ENCODE assay signal across 21 mouse cellular contexts in the genomic region with DNA sequence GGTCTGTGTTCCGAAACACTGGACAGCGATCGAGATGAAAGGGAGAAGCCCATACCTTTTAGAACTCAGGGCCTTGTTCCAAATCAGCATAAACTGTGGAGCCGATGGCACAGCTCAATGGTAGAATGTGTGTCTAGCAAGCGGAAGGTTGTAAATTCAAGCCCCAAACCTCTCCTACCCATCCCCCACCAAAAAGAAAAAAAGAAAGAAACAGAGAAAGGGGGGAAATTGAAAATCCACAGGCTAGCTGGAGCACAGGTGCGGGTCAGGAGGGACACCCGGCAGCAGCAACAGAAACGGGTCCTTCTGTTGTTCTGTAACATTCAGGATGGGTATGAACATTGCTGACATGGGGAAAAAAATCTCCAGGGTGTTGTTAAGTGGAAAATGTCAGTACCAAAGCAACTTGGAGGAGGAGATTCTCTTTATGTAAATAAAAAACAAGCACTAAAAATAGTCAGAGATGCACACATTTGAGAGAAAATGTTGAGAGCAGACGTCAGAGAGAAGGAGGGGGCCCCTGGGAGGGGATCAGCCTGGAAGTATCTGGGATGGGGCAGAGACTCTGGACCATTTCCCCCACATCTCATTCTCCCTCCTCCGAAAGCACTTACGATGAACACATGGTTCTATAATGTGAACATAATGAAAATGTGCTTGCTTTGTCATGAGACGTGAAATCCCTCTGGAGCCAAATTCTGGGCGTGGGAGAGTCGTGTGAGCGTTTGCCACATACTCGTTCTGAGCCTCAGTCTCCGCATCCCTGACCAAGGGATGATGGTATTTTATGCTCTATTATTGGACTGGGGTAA.
A peak's percentile ranks its signal among the peaks of the same experiment; 100 is the strongest.
DNase-seq lines count a peak whose midpoint lies in the region; ATAC-seq and TF ChIP-seq lines count a peak whose summit lies in the region.
"Had no signal": no experiment of that assay in that cellular context is flagged by ENCODE, and none has a peak within 500 bp of the region (broad histone marks: within the 10 kb centered on the region; RNA-seq: fewer than 3 reads in every experiment).

No protein-coding gene starts in this region.

- no peaks in the 10 kb centered on the region for H3K9me3 ChIP-seq in embryonic facial prominence, embryonic 15.5 days (replicated peaks)
- H3K9me3 ChIP-seq: embryonic facial prominence, embryonic 13.5 days; heart, embryonic 15.5 days had no signal

- 54% methylated on average over 17 of the region's 17 CpGs for WGBS in embryonic facial prominence, embryonic 15.5 days

- no peak overlapping the region for H3K9ac ChIP-seq in embryonic facial prominence, embryonic 15.5 days
- H3K9ac ChIP-seq: embryonic facial prominence, embryonic 13.5 days; heart, embryonic 15.5 days; liver, postnatal 0 days had no signal

- 0 out of 2 replicates have a peak overlapping the region, but pooled peaks have one; percentile 4 for H3K4me3 ChIP-seq in left cerebral cortex, adult 2 months
- no peak overlapping the region for H3K4me3 ChIP-seq in embryonic facial prominence, embryonic 15.5 days (replicated peaks)
- H3K4me3 ChIP-seq: embryonic facial prominence, embryonic 13.5 days; heart, embryonic 15.5 days; megakaryocyte, embryonic 14.5 days had no signal

- no peak for ATAC-seq in embryonic facial prominence, embryonic 15.5 days (ENCODE audit: insufficient number of reproducible peaks, low FRiP score, low TSS enrichment, low read depth)
- ATAC-seq: hindbrain, embryonic 16.5 days; liver, postnatal 0 days; midbrain, embryonic 16.5 days had no signal

- DNase-seq in left cerebral cortex, adult 2 months (ENCODE audit: extremely low spot score in 1 of 2, low spot score in 2 of 2), result peak in 1 of 2 experiments; percentile 15
- no peak for DNase-seq in left cerebral cortex, adult 11 months (ENCODE audit: low spot score)
- DNase-seq in brain, adult 2 months (ENCODE audit: low read depth, low spot score), result peak; percentile 37
- DNase-seq in right cerebral cortex, adult 2 months (ENCODE audit: low spot score in 2 of 2), result peak; percentile 27 to 35
- no peak for DNase-seq in urinary bladder, adult 18-20 months (ENCODE audit: low spot score in 2 of 2)
- DNase-seq in thymus, postnatal 0 days (ENCODE audit: low spot score), result no peak
- DNase-seq: cerebellum, adult 9-10 months; gastrocnemius, postnatal 25 days; heart, postnatal 4 days; kidney, adult 18-20 months; liver; liver, postnatal 0 days; lung, postnatal 14 days; thymus, adult 2 months had no signal

- H3K36me3 ChIP-seq in embryonic facial prominence, embryonic 15.5 days, result no peaks in the 10 kb centered on the region
- H3K36me3 ChIP-seq: embryonic facial prominence, embryonic 13.5 days; heart, embryonic 15.5 days had no signal

- H3K27ac ChIP-seq in left cerebral cortex, adult 2 months, result no peak overlapping the region
- no peak overlapping the region for H3K27ac ChIP-seq in embryonic facial prominence, embryonic 15.5 days (replicated peaks)
- H3K27ac ChIP-seq: embryonic facial prominence, embryonic 13.5 days; heart, embryonic 15.5 days; kidney, postnatal 0 days had no signal

- intact Hi-C loops in left cerebral cortex, adult 2 months (cut with DNase I), result loop anchor here (5.0 kb wide), 1 partner anchor 72 kb away; no protein-coding TSS in a partner anchor

- H3K4me2 ChIP-seq in embryonic facial prominence, embryonic 15.5 days (replicated peaks), result 0 out of 2 replicates have a peak overlapping the region, but pooled peaks have one; percentile 8
- H3K4me2 ChIP-seq: embryonic facial prominence, embryonic 13.5 days; heart, embryonic 15.5 days had no signal

- peaks cover 9% of the 10 kb centered on the region; the same call in 1 of the 2 replicates for H3K4me1 ChIP-seq in embryonic facial prominence, embryonic 15.5 days
- H3K4me1 ChIP-seq: heart, embryonic 15.5 days had no signal

- H3K27me3 ChIP-seq in embryonic facial prominence, embryonic 15.5 days, result no peaks in the 10 kb centered on the region

- no peak for TF ChIP-seq CTCF in left cerebral cortex, adult 2 months (IDR thresholded peaks at IDR 0.05)

Comparison
In these comparisons a context has a peak if more than half of its experiments do, and no peak if none do; other contexts are left out.
1. DNase-seq: peak in brain, adult 2 months (single experiment) and right cerebral cortex, adult 2 months (2 of 2); none in left cerebral cortex, adult 11 months (single experiment), urinary bladder, adult 18-20 months (0 of 2) and thymus, postnatal 0 days (single experiment).